Mouse (Mus musculus) A20 (cell line): ENCODE results near the gene Plrg1.
A peak's percentile ranks its signal among the peaks of the same experiment; 100 is the strongest.

Source experiments
- DNase-seq: peaks from one replicate; pipeline ENCODE4 v3.0.0-alpha.2; 2011; ENCODE audit warnings: low read depth, low spot score

Gene Plrg1

DNA sequence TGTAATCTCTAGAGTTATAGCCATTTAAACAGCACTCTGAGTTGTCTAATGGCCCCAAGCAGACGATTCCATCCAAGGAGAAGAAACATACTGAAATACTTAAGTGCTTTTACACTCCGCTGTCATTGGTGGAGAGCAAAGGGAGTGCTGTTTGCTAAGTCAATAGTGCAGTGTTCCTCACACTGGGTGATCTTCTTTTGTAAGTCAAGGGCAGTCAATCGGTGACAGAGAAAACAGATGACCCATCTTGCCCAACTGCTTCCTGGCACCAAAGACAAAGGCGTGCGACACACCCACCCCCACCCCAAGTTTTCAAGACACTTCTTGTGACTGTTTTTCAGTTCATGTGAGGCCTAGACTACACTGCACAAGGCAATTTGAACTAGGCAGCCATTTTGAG is 3.2 kb upstream of the Plrg1 start:
- DNase-seq = no peak

DNA sequence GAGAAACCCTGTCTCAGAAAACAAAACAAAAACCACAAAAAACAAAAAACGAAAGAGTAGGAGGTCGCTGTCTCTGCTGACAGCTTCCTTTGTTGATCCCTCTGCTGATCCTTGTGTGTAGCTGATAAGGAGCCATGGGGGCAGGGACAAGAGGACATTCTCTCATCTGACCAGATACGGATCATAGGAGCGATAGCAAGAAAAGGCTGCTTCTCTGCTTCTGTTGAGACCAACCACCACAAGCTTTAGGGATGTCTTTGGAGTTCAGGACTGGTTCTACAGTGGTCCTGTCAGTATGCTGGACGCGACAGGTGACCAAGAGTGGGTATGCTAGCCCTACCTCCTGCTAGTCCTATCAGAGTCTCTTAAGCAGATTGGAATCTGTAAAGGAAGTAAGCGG is 2.2 kb upstream of the Plrg1 start:
- no peak for DNase-seq

GRCm38 (mm10) chr3:83053758-83054157 is 1.6 kb upstream of the Plrg1 start:
- DNase-seq = peak; percentile 80

- DNase-seq = no peak
Measured at GRCm38 (mm10) chr3:83054759-83055158, 563 bp upstream of the Plrg1 start.

- no peak for DNase-seq
Measured at GRCm38 (mm10) chr3:83057046-83057445, 1.7 kb downstream of the Plrg1 start.

DNA sequence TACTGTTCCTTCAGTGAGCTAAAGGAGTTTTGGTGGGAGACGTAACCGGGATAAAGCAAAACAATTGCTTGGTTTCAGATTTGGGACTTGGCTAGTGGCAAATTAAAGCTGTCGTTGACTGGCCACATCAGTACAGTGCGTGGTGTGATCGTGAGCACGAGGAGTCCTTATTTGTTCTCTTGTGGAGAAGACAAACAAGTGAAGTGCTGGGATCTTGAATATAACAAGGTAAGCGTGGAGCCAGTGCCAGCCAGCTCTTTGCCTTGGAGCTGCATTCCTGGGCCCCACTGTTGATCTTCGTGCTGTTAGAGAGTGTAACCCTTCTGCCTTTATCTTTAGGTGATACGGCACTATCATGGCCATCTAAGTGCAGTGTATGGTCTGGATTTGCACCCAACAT is 12.6 kb downstream of the Plrg1 start:
- DNase-seq = no peak

GRCm38 (mm10) chr3:83068869-83069268 is 13.5 kb downstream of the Plrg1 start:
- no peak for DNase-seq

GRCm38 (mm10) chr3:83070231-83070630 is 14.9 kb downstream of the Plrg1 start:
- DNase-seq = no peak

DNA sequence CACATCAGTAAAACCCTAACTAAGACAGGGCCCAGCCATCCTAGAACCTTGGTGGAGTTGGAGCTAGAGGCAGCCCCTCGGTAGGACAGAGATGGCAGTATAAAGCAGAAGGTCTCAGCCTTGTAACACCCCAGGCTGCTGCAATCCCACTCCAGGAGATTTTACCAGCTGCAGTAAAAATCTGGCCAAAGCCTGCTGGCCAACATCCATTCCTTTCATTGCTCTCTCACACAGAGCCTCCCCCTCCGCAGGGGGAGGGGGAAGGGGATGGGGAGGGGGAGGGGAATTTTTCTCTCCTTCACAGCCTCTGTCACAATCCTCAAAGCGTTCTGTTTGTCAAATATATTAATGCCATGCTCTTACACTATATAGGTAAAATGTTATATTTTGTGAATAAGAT is 21.2 kb downstream of the Plrg1 start:
- DNase-seq = no peak

- DNase-seq = peak; percentile 90
Measured at GRCm38 (mm10) chr3:83080567-83081055, 25.3 kb downstream of the Plrg1 start.

DNA sequence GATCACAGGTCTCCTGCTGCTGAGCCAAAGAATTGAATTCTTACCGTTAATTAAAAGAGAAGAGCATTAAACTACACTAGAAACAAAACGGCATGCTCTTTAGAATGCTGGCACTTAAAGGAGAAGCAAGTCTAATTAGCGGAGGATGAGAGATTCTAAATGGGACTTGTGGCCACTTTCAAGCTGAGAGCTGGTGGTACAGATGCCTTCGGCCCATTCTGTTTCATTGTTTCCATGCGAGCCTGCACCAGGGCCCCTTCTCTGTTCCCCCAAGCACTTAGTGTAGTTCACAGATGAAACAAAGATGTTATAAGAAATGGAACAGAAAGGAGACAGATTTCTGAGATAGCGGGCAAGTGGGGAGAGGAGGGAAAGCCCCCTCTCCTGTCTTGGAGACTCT is 42.3 kb downstream of the Plrg1 start:
- DNase-seq = no peak

GRCm38 (mm10) chr3:83098546-83099034 is 43.3 kb downstream of the Plrg1 start:
- DNase-seq = no peak

- no peak for DNase-seq
Measured at GRCm38 (mm10) chr3:83099139-83099538, 43.8 kb downstream of the Plrg1 start.

GRCm38 (mm10) chr3:83099651-83100050 is 44.3 kb downstream of the Plrg1 start:
- no peak for DNase-seq

DNA sequence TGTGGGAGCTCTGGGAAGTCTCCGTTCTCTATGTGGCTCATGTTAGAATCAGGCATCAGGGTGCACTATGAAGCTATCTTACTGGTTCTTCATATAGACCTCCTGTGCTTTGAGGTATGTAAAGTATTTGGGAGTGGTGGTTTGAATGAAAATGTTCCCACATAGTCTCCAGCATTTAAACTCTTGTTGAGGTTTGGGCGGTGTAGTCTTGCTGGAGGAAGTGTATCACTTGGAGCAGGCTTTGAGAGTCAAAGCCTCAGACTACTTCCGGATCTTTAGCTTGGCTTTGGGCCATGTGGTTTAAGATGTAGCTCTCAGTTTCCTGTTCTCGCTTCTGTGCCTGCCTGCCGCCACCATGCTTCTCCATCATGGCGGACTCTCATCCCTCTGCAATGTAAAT is 47.0 kb downstream of the Plrg1 start:
- no peak for DNase-seq

DNA sequence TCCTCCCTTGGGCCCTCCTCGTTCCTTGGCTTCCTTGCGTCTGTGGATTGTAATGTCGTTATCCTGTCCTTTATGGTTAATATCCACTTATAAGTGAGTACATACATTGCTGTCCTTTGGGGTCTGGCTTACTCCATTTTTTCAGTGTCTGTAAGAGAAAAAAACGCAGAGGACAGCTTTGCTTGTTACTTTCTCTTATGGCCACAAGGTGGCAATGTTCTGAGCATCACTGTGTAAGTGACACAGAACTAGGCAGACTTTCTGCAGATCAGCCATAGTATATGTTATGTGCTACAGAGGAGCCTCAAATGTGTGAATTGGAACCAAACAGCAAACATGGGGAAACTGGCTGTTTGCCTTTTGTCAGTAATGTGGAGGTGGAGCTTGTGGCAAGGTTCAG is 54.8 kb downstream of the Plrg1 start:
- peak; percentile 24 for DNase-seq

GRCm38 (mm10) chr3:83111485-83112261 is 56.4 kb downstream of the Plrg1 start:
- DNase-seq = no peak

GRCm38 (mm10) chr3:83112869-83113268 is 57.5 kb downstream of the Plrg1 start:
- no peak for DNase-seq

- no peak for DNase-seq
Measured at GRCm38 (mm10) chr3:83114946-83115345, 59.6 kb downstream of the Plrg1 start.

- no peak for DNase-seq
Measured at GRCm38 (mm10) chr3:83117592-83117991, 62.3 kb downstream of the Plrg1 start.
